Mouse (Mus musculus): Measurements from ENCODE around the gene Lrrn4cl.

DNA sequence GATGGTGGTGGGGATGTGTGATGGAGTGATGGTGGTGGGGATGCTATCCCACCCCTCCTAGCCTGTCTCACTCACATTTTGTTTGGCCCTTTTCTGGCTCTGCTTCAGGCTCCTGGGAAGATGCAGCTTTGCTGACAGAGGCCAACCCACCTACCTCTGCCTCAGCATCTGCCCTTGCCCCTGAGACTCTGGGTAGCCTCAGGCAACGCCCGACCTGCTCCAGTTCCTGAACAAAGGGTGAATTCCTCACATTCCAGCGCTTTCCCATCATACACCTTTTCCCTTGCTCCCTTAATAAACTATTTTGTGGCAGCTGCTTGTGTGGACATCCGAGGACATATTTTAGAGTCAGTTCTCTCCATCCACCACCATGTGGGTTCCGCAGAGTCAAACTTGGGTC, 2.2 kb upstream of the Lrrn4cl start:
- TF ChIP-seq CTCF (IDR thresholded peaks at IDR 0.05; ENCODE audit: low read depth): no peak
- no peak for TF ChIP-seq EP300 (IDR thresholded peaks at IDR 0.05; ENCODE audit: low read depth)
